Mouse (Mus musculus): ENCODE data around the gene Sema5a.

Sema5a gene

DNA sequence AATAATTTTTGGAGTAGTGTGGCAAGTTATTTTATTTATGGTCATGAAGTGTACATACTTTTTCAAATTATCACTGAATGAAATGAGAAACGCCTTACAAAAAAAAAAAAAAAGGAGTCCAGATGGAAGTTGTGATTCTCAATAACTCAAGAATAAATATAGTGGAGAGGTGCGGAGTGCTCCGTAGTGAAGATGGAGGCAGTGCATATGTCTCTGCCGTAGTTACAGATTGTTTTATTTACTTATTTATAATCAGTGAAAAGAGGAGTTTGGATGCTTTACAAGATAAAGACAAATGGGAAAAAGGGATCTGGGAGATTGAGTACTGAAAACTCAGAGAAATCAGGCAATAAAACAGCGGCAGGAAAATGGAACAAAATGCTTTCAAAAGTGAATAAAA, 131.7 kb downstream of the Sema5a start:
- no peak for DNase-seq

GRCm38 (mm10) chr15:32377781-32378180, 133.2 kb downstream of the Sema5a start:
- DNase-seq: no peak

DNA sequence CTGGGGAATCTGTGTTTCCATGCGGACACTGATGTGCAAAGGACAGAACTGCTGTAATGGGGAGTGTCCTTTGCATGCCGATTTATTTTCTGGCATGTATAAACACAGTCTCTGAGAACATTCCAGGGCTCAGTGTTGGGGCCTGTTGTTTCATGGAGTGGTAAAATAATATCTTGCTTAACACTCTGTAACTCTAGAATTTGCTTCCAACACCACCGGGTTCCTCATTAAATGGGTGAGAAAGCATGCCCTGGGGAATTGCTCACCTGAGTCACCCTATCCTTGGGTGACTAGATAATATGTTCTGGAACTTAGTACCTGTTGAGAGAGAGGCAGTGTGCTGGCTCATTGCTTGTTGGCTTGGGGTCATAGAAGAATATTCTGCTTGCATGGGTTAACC, 135.7 kb downstream of the Sema5a start:
- DNase-seq: no peak

DNA sequence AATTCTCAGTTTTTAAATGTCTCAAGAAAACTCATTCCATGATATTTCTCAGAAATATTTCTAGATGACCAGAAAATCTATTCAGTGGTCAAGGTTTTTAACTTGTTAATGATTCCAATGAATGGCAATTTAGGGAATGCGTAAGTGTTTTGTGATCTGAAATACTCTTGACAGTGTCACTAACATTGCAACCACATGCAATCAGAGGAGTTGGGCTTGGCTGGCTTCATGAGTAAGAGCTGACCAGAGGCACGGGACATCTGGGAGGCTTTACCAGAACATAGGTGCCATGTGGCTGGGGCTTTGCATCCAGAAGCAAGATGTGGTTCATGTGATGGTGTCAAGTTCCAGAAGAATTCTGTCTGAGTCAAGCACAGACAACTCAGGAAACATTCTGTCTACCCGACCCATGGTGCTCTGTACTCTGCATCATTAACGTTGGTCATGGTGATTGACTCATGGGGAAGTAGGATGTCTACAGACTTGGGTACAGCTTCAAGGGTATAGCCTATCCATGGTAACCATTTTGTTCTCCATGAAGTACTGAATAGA, 138.4 kb downstream of the Sema5a start:
- no peak for DNase-seq

DNA sequence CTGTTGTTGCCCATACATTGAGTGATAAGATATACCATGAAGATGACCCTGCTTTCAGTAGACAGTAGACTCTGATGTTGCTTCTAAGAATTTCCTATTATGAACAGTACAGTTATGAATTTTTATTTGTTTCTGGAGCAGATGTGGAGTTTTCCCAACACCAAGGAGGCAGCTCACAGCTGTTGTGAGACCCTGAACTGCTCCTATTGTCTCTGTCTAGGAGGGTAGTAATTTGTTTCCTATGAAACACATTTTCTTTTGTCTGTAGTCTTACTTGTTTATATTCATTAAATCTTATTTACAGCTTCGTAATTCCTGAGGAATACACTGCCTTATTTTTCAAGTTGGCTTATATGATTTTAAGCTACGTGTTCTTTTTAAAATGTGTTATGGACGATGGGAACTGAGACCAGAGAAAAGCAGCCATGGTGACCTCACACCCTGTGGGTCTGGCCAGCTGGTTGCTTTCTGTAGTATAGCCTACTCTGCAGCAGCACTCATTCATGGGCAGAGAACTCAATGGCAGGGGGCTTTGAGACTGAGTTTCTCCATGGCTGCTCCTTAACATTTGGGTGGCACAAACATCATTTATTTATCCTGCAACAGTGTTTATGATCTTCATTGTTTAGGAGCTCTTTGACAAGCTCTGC, 151.8 kb downstream of the Sema5a start:
- no peak for DNase-seq

DNA sequence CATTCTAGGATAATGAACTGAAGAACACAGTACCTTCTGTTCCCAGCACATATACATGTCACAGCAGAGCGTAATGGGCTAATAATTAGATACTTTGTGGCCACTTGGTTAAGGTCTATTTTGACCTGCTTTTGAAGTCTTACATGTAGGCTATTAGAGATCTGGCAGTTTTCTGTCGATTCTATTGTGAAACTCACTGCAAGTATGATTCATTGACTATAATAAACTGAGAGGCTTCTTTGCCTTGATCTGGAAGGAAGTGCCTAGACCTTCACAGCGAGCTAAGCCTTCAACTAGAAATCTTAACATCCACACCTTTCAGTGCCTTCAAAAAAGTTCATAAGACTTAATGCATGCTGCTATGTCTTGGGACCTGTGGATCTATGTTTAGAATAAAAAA, 152.5 kb downstream of the Sema5a start:
- DNase-seq: no peak

DNA sequence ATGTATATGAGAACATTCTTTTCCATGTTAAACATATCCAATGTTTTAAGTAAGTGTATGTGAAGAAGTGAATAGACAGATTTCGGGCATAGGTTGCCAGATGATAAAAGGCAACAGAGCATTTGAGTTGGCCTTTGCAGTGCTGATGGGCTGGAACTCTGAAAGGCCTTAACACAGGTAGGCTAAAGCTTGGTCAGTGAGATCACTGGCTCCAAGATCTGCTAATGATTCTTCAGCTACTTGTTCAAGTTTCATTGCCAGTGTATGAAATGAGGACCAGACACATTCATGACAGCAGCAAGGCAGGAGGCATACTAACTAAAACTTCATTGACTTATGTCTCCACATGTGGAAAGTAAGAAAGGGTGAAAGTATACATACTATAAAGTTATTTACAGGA, 154.1 kb downstream of the Sema5a start:
- DNase-seq: no peak

DNA sequence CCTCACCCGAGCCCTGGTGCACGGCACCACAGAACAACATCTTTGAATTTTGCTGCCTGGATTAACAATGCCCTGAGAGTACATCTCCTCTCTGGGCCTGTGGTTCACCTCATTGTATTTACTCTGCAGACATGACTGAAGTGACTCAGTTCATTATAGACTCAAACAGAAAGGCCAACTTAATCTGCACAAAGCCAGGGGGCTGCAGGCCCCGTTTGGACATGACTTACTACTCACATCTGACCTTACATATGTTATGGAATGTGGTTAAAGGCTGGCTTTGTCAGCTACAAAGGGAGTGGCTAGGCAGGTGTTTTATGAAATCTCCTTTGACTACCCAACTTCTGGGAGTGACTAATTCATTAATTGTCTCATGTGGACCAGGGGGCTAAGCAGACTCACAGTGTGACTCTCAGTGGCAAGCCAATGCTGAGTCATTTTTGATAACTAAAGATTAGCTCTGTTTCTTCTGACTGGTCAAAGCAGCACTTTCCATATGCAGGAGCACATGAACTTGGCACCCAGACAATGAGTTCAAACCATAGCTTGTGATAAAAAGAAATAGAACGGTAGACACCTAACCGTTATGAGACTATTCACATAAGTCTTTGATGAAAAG, 157.4 kb downstream of the Sema5a start:
- no peak for DNase-seq

DNA sequence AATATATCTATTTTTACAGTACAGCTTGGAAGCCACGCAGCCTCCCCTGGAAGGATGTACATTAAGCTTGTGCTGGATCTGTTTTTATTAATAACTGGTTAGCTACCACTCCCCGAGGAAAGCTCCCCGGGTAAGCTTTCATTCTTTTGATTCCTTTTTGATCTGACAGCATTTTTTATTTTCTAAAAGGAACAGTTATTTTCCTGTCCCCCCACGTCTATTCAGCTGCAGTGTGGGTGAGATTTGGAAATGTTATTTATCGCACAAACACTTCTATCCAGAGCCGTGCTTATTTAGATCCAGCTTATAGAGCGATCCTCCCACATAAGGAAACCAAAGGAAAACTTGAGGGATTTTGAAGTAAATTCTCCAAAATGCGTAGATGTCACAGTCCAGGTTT, 158.7 kb downstream of the Sema5a start:
- DNase-seq: no peak

- no peak for DNase-seq
Measured at GRCm38 (mm10) chr15:32406436-32406835, 161.8 kb downstream of the Sema5a start.

GRCm38 (mm10) chr15:32407766-32408165, 163.2 kb downstream of the Sema5a start:
- no peak for DNase-seq

GRCm38 (mm10) chr15:32416291-32416690, 171.7 kb downstream of the Sema5a start:
- DNase-seq: no peak

- DNase-seq: no peak
Measured at GRCm38 (mm10) chr15:32422631-32423030, 178.0 kb downstream of the Sema5a start.

- no peak for DNase-seq
Measured at GRCm38 (mm10) chr15:32423061-32423460, 178.5 kb downstream of the Sema5a start.

GRCm38 (mm10) chr15:32427188-32427924, 182.7 kb downstream of the Sema5a start:
- no peak for DNase-seq

DNA sequence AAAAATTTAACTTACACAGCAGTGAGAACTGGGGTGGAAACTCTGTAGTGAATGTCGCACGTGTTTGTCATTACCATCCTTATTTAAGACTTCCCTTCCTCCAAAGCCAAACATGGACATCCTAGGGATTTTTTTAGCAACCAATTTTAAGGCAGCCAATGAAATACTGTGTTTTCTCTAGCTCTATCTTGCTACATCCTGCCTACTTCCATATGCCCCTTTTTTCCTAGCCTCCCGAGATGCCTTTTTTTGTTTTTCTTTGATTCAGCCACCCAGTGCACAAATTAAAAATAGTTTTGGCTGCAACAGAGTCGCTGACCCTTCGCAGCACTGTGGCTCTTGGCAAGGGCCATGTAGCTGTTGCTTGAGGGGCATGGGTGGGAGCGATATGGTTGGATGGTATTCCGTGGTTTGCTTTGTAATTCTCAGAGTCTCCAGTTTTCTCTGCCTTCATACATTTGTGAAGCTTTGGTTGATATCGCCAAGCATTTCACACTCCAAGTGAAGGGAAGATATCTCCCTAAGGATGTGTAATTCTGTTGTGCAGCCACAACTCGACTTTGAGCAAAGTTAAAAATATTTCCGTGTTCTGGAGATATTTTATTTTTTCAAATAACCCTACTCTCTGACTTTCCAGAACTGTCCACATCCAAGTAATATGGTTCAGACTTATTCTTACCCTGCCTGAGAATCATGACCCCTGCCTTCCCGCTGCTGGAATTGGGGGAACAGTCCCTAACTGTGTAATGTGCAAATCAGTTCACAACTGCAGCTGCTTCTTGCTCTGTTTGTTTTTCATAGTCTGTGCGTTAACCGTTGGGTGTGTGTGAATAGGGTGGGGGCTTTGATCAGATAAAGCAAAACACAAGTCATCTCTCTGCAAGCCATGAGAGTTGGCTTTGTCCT, 188.6 kb downstream of the Sema5a start:
- DNase-seq: no peak

DNA sequence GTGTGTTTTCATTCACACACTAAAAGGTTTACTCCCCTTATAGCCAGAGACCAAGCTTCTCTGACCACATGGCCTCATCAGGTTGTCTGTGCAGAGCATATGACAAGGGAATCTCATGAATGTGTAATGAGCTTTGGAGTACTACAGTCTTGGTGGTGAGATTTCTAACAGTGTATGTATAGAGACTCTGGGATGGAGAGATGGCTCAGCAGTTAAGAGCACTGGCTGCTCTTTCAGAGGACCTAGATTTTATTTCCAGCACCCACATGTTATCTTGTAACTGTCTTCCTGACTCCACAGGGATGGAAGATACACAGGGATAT, 189.2 kb downstream of the Sema5a start:
- no peak for DNase-seq

DNA sequence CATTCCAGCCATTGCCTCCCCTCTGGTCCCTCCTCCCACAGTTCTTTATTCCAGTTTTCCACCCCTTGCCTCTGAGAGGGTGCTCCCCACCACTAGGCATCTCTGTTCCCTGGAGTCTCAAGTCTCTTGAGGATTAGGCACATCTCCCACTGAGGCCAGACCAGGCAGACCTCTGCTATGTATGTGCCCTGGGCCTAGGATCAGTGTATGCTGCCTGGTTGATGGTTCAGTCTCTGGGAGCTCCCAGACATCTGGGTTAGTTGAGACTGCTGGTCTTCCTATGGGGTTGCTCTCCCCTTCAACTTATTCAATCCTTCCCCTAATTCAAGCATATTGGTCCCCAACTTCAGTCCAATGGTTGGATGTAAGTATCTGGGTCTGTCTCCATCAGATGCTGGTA, 189.7 kb downstream of the Sema5a start:
- no peak for DNase-seq

DNA sequence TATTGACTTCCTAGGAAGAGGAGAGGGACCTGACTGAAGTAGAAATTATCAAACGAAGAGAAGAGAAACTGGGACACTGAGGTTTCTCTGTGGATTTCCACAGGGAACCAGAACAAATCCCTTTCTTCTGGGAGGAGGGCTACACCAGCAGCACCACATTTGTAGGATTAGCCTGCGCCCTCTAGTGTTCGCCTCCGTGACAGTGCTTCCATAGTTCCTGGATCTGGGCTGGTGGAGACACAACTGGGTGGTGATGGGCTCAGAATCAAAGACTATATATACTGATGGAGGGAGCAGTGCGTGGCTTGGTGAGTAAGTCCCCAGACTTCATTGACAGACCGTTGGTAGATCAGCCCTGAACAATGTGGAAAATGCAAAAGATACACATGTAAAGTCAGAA, 193.0 kb downstream of the Sema5a start:
- peak; percentile 84 for DNase-seq

GRCm38 (mm10) chr15:32442745-32443144, 198.1 kb downstream of the Sema5a start:
- DNase-seq: no peak

DNA sequence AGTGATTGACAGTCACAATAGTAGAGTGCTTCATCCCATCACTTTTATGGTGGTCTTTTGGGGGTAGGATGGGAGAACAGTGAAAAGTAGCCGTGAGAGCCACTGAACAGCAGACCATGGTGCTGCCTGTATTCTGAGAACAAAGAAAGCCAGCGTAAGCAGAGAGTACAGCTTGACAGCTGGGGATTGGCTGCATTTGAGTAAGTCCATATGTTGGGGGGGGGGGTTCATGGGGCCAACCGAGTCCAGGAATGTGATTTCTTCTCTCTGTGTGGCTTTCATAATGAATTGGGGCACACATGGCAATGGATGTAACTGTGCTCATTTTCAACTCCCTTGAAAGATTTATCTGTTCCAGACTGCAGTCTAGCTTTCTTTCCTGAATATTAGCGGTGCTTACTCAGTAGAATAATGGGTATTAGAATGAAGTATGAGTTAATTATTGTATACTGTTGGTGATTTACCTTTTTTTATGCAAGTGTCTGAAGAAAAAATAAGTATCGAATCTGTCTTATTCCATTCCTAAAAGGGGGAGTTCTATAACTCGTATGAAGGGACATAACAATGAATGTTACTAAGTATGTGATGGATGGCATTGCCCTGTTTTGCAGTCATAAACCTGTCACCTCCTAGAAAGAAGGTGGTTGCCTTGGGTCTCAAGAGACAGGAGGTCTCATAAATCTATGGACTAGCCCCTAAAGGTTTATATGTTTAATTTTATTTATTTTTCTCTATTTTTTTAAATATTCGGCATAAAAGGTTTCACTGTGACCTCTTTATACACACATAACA, 203.1 kb downstream of the Sema5a start:
- no peak for DNase-seq

GRCm38 (mm10) chr15:32459046-32459445, 214.4 kb downstream of the Sema5a start:
- DNase-seq: no peak

Measured in kidney, postnatal 10 days (tissue).